Mouse (Mus musculus): Measurements from ENCODE around the gene Dhps. TPM values are rescaled to one million over a fixed set of nuclear protein-coding genes. Genes with fewer than 3 reads are reported as not detected.
A peak's percentile ranks its signal among the peaks of the same experiment; 100 is the strongest.

Dhps gene
- polyA plus RNA-seq, 1 experiment from 2014 or later: 70.2 TPM

GRCm38 (mm10) chr8:85035728-85036310, 35.7 kb upstream of the Dhps start:
- Histone ChIP-seq H3K4me3 (peak overlapping the region; percentile 81), H3K36me3 (peaks cover 51% of the 10 kb centered on the region), H3K9me3 (replicated peaks) (no peaks in the 10 kb centered on the region), H3K4me1 (peaks cover 34% of the 10 kb centered on the region), H3K27ac (peak overlapping the region; percentile 99), H3K27me3 (ENCODE audit: low read depth, poor library complexity, severe bottlenecking) (no peaks in the 10 kb centered on the region)
- 2% methylated on average over 15 of the region's 15 CpGs for WGBS
- DNase-seq (ENCODE audit: low spot score): peak; percentile 51

- H3K27ac ChIP-seq: peak overlapping the region; percentile 99
- DNase-seq (ENCODE audit: low spot score): no peak
- peaks cover 52% of the 10 kb centered on the region for H3K36me3 ChIP-seq
- H3K27me3 ChIP-seq (ENCODE audit: low read depth, poor library complexity, severe bottlenecking): no peaks in the 10 kb centered on the region
- no peaks in the 10 kb centered on the region for H3K9me3 ChIP-seq (replicated peaks)
- H3K4me1 ChIP-seq: peaks cover 34% of the 10 kb centered on the region
- H3K4me3 ChIP-seq: peak overlapping the region; percentile 81
- 0% methylated on average over 9 of the region's 9 CpGs for WGBS
These were observed 35.2 kb upstream of the Dhps start for GRCm38 (mm10) chr8:85036381-85036717.

GRCm38 (mm10) chr8:85036718-85037365, 34.7 kb upstream of the Dhps start, which contains the start of gene Tnpo2:
Gene Tnpo2, plus strand, starts transcription at chr8:85036915.
- Histone ChIP-seq H3K4me3 (peak within 1 kb of the TSS; percentile 81), H3K27me3 (ENCODE audit: low read depth, poor library complexity, severe bottlenecking) (no peaks in the 10 kb centered on the region), H3K36me3 (peaks cover 52% of the 10 kb centered on the region), H3K9me3 (replicated peaks) (no peaks in the 10 kb centered on the region), H3K27ac (peak within 1 kb of the TSS; percentile 99), H3K4me1 (peaks cover 34% of the 10 kb centered on the region)
- peak; percentile 92 for DNase-seq (ENCODE audit: low spot score)
- 1% methylated on average over 59 of the region's 59 CpGs for WGBS

GRCm38 (mm10) chr8:85037366-85037680, 34.2 kb upstream of the Dhps start:
- Histone ChIP-seq H3K36me3 (peaks cover 52% of the 10 kb centered on the region), H3K27ac (peak overlapping the region; percentile 99), H3K4me1 (peaks cover 34% of the 10 kb centered on the region), H3K9me3 (replicated peaks) (no peaks in the 10 kb centered on the region), H3K4me3 (peak overlapping the region; percentile 81), H3K27me3 (ENCODE audit: low read depth, poor library complexity, severe bottlenecking) (no peaks in the 10 kb centered on the region)
- no peak for DNase-seq (ENCODE audit: low spot score)
- WGBS: under 1% methylated on average over 14 of the region's 14 CpGs

- WGBS: under 1% methylated on average over 57 of the region's 57 CpGs
- Histone ChIP-seq H3K9me3 (replicated peaks) (no peaks in the 10 kb centered on the region), H3K36me3 (peaks cover 52% of the 10 kb centered on the region)
These were observed 33.7 kb upstream of the Dhps start for GRCm38 (mm10) chr8:85037681-85038531.

GRCm38 (mm10) chr8:85043619-85044018, 27.9 kb upstream of the Dhps start:
- no peaks in the 10 kb centered on the region for H3K9me3 ChIP-seq (replicated peaks)
- no peaks in the 10 kb centered on the region for H3K27me3 ChIP-seq (ENCODE audit: low read depth, poor library complexity, severe bottlenecking)
- peaks cover 7% of the 10 kb centered on the region for H3K4me1 ChIP-seq
- no peak overlapping the region for H3K4me3 ChIP-seq
- no peak for DNase-seq (ENCODE audit: low spot score)
- no peak overlapping the region for H3K27ac ChIP-seq
- 96% methylated on average over 6 of the region's 6 CpGs for WGBS
- H3K36me3 ChIP-seq: peaks cover 95% of the 10 kb centered on the region

More at GRCm38 (mm10) chr8:85037681-85038531, 33.7 kb upstream of the Dhps start:
- Histone ChIP-seq H3K4me3 (peak overlapping the region; percentile 81), H3K27me3 (ENCODE audit: low read depth, poor library complexity, severe bottlenecking) (no peaks in the 10 kb centered on the region), H3K27ac (peak overlapping the region; percentile 99), H3K4me1 (peaks cover 34% of the 10 kb centered on the region)
- peak; percentile 79 for DNase-seq (ENCODE audit: low spot score)

- H3K4me1 ChIP-seq: peaks cover 12% of the 10 kb centered on the region
- no peak overlapping the region for H3K27ac ChIP-seq
- H3K36me3 ChIP-seq: peaks cover 58% of the 10 kb centered on the region
- 84% methylated on average over 7 of the region's 7 CpGs for WGBS
- H3K9me3 ChIP-seq (replicated peaks): no peaks in the 10 kb centered on the region
- no peak for DNase-seq (ENCODE audit: low spot score)
- no peaks in the 10 kb centered on the region for H3K27me3 ChIP-seq (ENCODE audit: low read depth, poor library complexity, severe bottlenecking)
- no peak overlapping the region for H3K4me3 ChIP-seq
These were observed 14.2 kb upstream of the Dhps start for GRCm38 (mm10) chr8:85057367-85057766.

- H3K4me3 ChIP-seq: peak within 1 kb of the TSS; percentile 89
- H3K4me1 ChIP-seq: peaks cover 12% of the 10 kb centered on the region
- H3K9me3 ChIP-seq (replicated peaks): no peaks in the 10 kb centered on the region
- WGBS: under 1% methylated on average over 53 of the region's 53 CpGs
- no peaks in the 10 kb centered on the region for H3K27me3 ChIP-seq (ENCODE audit: low read depth, poor library complexity, severe bottlenecking)
- peaks cover 39% of the 10 kb centered on the region for H3K36me3 ChIP-seq
- H3K27ac ChIP-seq: peak within 1 kb of the TSS; percentile 68
- DNase-seq (ENCODE audit: low spot score): peak; percentile 96
These were observed 11.5 kb upstream of the Dhps start, which contains the start of gene Fbxw9 for GRCm38 (mm10) chr8:85059879-85060616. Gene Fbxw9, plus strand, starts transcription at chr8:85060055.

- H3K9me3 ChIP-seq (replicated peaks): no peaks in the 10 kb centered on the region
- H3K36me3 ChIP-seq: peaks cover 36% of the 10 kb centered on the region
- DNase-seq (ENCODE audit: low spot score): no peak
- no peak overlapping the region for H3K27ac ChIP-seq
- no peak overlapping the region for H3K4me3 ChIP-seq
- 92% methylated on average over 4 of the region's 4 CpGs for WGBS
- no peaks in the 10 kb centered on the region for H3K27me3 ChIP-seq (ENCODE audit: low read depth, poor library complexity, severe bottlenecking)
- H3K4me1 ChIP-seq: peaks cover 12% of the 10 kb centered on the region
These were observed 9.0 kb upstream of the Dhps start for GRCm38 (mm10) chr8:85062603-85063002.

GRCm38 (mm10) chr8:85065213-85065612, 6.3 kb upstream of the Dhps start:
- no peak overlapping the region for H3K27ac ChIP-seq
- no peak for DNase-seq (ENCODE audit: low spot score)
- H3K27me3 ChIP-seq (ENCODE audit: low read depth, poor library complexity, severe bottlenecking): no peaks in the 10 kb centered on the region
- H3K9me3 ChIP-seq (replicated peaks): no peaks in the 10 kb centered on the region
- WGBS: 42% methylated on average over 2 of the region's 2 CpGs
- H3K36me3 ChIP-seq: peaks cover 37% of the 10 kb centered on the region
- H3K4me3 ChIP-seq: no peak overlapping the region
- H3K4me1 ChIP-seq: peaks cover 10% of the 10 kb centered on the region

GRCm38 (mm10) chr8:85067155-85067554, 4.4 kb upstream of the Dhps start:
- WGBS: 97% methylated on average over 2 of the region's 2 CpGs
- H3K4me1 ChIP-seq: peaks cover 9% of the 10 kb centered on the region
- no peak overlapping the region for H3K27ac ChIP-seq
- no peaks in the 10 kb centered on the region for H3K9me3 ChIP-seq (replicated peaks)
- H3K27me3 ChIP-seq (ENCODE audit: low read depth, poor library complexity, severe bottlenecking): no peaks in the 10 kb centered on the region
- no peak overlapping the region for H3K4me3 ChIP-seq
- H3K36me3 ChIP-seq: peaks cover 35% of the 10 kb centered on the region
- DNase-seq (ENCODE audit: low spot score): no peak

- DNase-seq (ENCODE audit: low spot score): no peak
- Histone ChIP-seq H3K36me3 (peaks cover 28% of the 10 kb centered on the region), H3K4me3 (no peak within 1 kb of the TSS), H3K9me3 (replicated peaks) (no peaks in the 10 kb centered on the region), H3K27ac (no peak within 1 kb of the TSS), H3K27me3 (ENCODE audit: low read depth, poor library complexity, severe bottlenecking) (no peaks in the 10 kb centered on the region), H3K4me1 (peaks cover 17% of the 10 kb centered on the region)
These were observed 3.6 kb upstream of the Dhps start, which contains the start of gene Gm5741 for GRCm38 (mm10) chr8:85067982-85068381. Gene Gm5741, minus strand, starts transcription at chr8:85067982.
